Mouse (Mus musculus) embryonic facial prominence, embryonic 11.5 days (tissue): Measurements from ENCODE around the gene Hpgd. TPM values are rescaled to one million over a fixed set of nuclear protein-coding genes. Genes with fewer than 3 reads are reported as not detected.

Experiments used
- ATAC-seq: fragments of 200-750 bp; cut with Nextera tagmentation; replicated peaks from 2 replicates; pipeline ENCODE4 v1.8.0; 2017; ENCODE audit warnings: low read depth; ENCODE audit not compliant: insufficient number of reproducible peaks, low FRiP score, low TSS enrichment
- DNase-seq: peaks from one replicate; pipeline ENCODE4 v3.0.0-alpha.2; 2015; ENCODE audit warnings: low spot score
- H3K27ac ChIP-seq: fragments of 300-500 bp; sonication (generic); replicated peaks from 2 replicates; pipeline ENCODE4 v1.5.1; 2014; ENCODE audit warnings: mild to moderate bottlenecking, low read depth, low read length, control low read depth
- H3K27me3 ChIP-seq: fragments of 300-500 bp; sonication (generic); 2 replicates; pipeline ENCODE4 v1.6.1; 2014; ENCODE audit warnings: mild to moderate bottlenecking, low read length, moderate library complexity, mixed read lengths; ENCODE audit not compliant: control insufficient read depth, insufficient read depth
- H3K36me3 ChIP-seq: fragments of 300-500 bp; sonication (generic); replicated peaks from 2 replicates; pipeline ENCODE4 v1.6.1; 2014; ENCODE audit warnings: low read depth, mild to moderate bottlenecking, low read length, moderate library complexity, mixed read lengths; ENCODE audit not compliant: control insufficient read depth, insufficient read depth
- H3K4me1 ChIP-seq: fragments of 300-500 bp; sonication (generic); 2 replicates; pipeline ENCODE4 v1.6.1; 2014; ENCODE audit warnings: low read length, mixed read lengths; ENCODE audit not compliant: control insufficient read depth, insufficient read depth
- H3K4me2 ChIP-seq: fragments of 300-500 bp; sonication (generic); 2 replicates; pipeline ENCODE4 v1.6.1; 2014; ENCODE audit warnings: low read depth, mild to moderate bottlenecking, control low read depth, low read length, moderate library complexity
- H3K4me3 ChIP-seq: fragments of 300-500 bp; sonication (generic); 2 replicates; pipeline ENCODE4 v1.5.1; 2014; ENCODE audit warnings: low read depth, low read length, control low read depth
- H3K9ac ChIP-seq: fragments of 300-500 bp; sonication (generic); replicated peaks from 2 replicates; pipeline ENCODE4 v1.6.1; 2014; ENCODE audit warnings: mild to moderate bottlenecking, control low read depth, low read length
- H3K9me3 ChIP-seq: fragments of 300-500 bp; sonication (generic); replicated peaks from 2 replicates; pipeline ENCODE4 v1.6.1; 2016; ENCODE audit warnings: mild to moderate bottlenecking, low read length, inconsistent platforms, mixed read lengths; ENCODE audit not compliant: control insufficient read depth
- WGBS: fragments of 180-500 bp; shearing (Covaris S2); extraction: QIAGEN DNeasy Blood & Tissue Kit; methylation state at CpG from one replicate; pipeline ENCODE4 v1.1.7; 2014; 5-methylcytosine and 5-hydroxymethylcytosine counted together
- polyA plus RNA-seq: library from polyadenylated mRNA; unstranded; fragments of >200 nt; fragmentation: Nextera tagmentation; extraction: Ambion mirVana; gene quantifications from 2 replicates; pipeline ENCODE4 v1.2.1, GENCODE M21; 2014

Hpgd gene
- polyA plus RNA-seq, 1 experiment from 2014 or later = 44.9 TPM

DNA sequence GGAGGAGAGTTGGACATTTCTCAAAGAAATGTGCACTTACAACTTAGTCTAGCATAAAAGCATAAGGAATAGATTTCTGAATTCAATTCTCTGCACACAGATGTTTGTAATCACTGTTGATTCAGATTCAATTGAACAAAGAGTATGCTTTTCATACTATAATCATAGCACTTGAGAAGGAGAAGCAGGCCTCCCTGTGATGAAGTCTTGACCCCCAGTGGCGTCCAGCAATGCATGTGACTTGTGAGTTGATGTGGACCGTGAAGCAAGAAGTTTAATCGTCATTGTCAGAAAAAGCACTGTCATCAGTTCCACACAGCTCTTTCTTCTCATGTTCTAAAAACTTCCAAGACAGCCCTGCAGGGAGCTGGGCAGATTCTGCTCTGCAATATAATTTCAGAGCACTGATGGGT is 33.8 kb downstream of the Hpgd start:
- WGBS = 35% methylated on average over 3 of the region's 3 CpGs
- Histone ChIP-seq H3K4me2 (no peak overlapping the region), H3K4me1 (no peaks in the 10 kb centered on the region), H3K9ac (no peak overlapping the region), H3K36me3 (no peaks in the 10 kb centered on the region), H3K27me3 (no peaks in the 10 kb centered on the region), H3K9me3 (no peaks in the 10 kb centered on the region), H3K4me3 (no peak overlapping the region), H3K27ac (no peak overlapping the region; the same call in 1 of the 2 replicates)
- ATAC-seq = peak; percentile 65
- peak; percentile 74 for DNase-seq

DNA sequence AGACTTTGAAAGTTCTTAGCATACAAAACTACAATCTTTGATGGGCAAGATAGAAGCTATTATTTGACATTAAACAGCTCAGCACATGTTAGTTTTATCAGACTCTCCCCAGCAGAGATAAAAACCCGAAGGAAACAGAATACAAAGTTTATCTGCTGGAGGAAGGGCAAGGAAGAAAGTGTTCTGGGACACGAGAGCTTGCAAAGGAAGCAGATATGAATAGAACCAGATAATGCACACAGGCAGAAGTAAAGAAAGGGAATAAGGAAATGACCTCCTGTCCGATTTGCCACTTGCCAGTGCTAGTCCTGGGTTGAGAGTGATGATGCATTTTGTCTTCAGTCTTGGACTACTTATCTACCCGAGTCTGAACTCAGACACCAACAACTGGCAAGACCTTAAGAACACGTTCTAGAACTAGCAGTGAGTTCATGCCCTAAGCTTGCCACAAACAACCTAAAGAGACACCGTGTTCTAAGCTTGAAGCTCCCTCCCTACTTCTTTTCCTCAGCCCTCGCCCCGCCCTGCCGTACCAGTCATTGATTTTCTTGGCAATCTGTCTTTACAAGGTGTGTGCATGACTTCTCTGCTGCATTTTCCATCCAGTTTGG is 41.1 kb downstream of the Hpgd start:
- H3K4me2 ChIP-seq = no peak overlapping the region
- H3K4me1 ChIP-seq = no peaks in the 10 kb centered on the region
- no peak overlapping the region for H3K4me3 ChIP-seq
- no peaks in the 10 kb centered on the region for H3K27me3 ChIP-seq
- H3K9me3 ChIP-seq = no peaks in the 10 kb centered on the region
- H3K9ac ChIP-seq = no peak overlapping the region
- DNase-seq (no peak), ATAC-seq (no peak)
- 81% methylated on average over 9 of the region's 9 CpGs for WGBS
- no peak overlapping the region for H3K27ac ChIP-seq
- H3K36me3 ChIP-seq = no peaks in the 10 kb centered on the region

DNA sequence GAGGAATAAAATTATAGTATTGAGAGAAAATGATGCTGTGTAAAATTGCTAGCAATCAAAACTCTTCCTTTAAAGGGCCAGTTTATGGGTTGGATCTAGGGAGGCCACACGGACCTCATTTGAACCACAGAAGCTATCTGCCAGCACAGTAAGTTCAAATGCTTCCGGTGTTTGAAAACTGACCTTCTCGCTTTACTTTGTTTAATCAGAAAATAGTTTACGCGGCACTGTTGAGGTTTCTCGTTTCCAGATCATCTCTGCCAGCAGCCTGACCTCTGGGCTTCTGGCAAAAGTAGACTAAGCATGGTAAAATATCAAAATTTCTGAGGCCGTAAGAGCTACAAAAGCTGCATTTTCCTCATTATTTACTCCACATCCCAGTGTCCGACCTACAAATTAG is 42.4 kb downstream of the Hpgd start:
- no peaks in the 10 kb centered on the region for H3K27me3 ChIP-seq
- H3K9me3 ChIP-seq = no peaks in the 10 kb centered on the region
- ATAC-seq = no peak
- H3K4me2 ChIP-seq = no peak overlapping the region
- 59% methylated on average over 8 of the region's 8 CpGs for WGBS
- H3K27ac ChIP-seq = no peak overlapping the region
- no peak for DNase-seq
- no peaks in the 10 kb centered on the region for H3K4me1 ChIP-seq
- H3K4me3 ChIP-seq = no peak overlapping the region
- no peak overlapping the region for H3K9ac ChIP-seq
- no peaks in the 10 kb centered on the region for H3K36me3 ChIP-seq

DNA sequence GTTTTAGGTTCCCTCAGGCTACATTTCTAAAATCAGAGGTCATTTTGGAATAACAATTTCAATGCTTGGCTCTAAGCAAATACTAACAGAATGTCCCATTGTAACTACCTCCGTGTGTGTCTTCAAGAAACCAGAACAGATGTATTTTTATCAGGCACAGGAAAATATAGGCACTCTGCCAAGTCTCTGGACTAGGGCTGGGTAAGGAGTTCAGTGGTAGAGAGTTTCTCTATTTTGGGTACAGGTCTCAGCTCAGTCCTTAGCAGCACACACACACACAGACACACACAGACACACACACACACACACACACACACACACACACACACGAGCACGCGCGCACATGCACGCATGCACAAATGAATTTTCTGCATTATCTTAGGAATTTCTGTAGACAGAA is 49.1 kb downstream of the Hpgd start:
- ATAC-seq = no peak
- no peaks in the 10 kb centered on the region for H3K36me3 ChIP-seq
- 89% methylated on average over 6 of the region's 6 CpGs for WGBS

DNA sequence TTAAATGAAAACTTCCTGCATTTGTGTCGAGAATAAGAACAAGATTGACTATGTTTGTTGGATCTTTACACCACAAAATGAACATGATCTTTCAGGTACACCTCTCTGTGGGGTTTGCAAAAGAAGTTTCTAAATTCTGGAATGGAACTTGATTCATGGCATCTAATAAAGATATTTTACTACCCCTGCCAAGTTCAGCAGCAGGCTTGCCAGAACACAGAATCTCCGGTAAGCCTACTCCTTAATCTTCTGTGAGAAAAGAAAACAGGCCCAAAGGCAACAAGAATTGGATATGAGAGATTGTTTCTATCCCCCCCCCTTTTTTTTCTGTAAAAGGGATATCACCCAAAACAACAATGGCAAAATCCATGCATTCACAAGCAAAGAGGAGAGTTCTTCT is 49.6 kb downstream of the Hpgd start:
- WGBS = 77% methylated on average over 2 of the region's 2 CpGs
- H3K27me3 ChIP-seq = no peaks in the 10 kb centered on the region
- no peak overlapping the region for H3K27ac ChIP-seq
- DNase-seq (no peak), ATAC-seq (no peak)
- H3K4me1 ChIP-seq = no peaks in the 10 kb centered on the region
- no peak overlapping the region for H3K4me3 ChIP-seq
- H3K4me2 ChIP-seq = no peak overlapping the region
- H3K9me3 ChIP-seq = no peaks in the 10 kb centered on the region
- no peak overlapping the region for H3K9ac ChIP-seq
- no peaks in the 10 kb centered on the region for H3K36me3 ChIP-seq

More for the DNA sequence above, 49.1 kb downstream of the Hpgd start:
- Histone ChIP-seq H3K4me3 (no peak overlapping the region), H3K27ac (no peak overlapping the region), H3K9me3 (no peaks in the 10 kb centered on the region), H3K4me2 (no peak overlapping the region), H3K9ac (no peak overlapping the region), H3K4me1 (no peaks in the 10 kb centered on the region), H3K27me3 (no peaks in the 10 kb centered on the region)
- peak; percentile 42 for DNase-seq

- no peak overlapping the region for H3K4me3 ChIP-seq
- ATAC-seq = no peak
- no peak overlapping the region for H3K4me2 ChIP-seq
- no peak overlapping the region for H3K27ac ChIP-seq
- H3K27me3 ChIP-seq = no peaks in the 10 kb centered on the region
- H3K36me3 ChIP-seq = no peaks in the 10 kb centered on the region
- 88% methylated on average over 1 of the region's 1 CpGs for WGBS
- H3K9me3 ChIP-seq = no peaks in the 10 kb centered on the region
- no peaks in the 10 kb centered on the region for H3K4me1 ChIP-seq
- no peak for DNase-seq
- H3K9ac ChIP-seq = no peak overlapping the region
Measured at GRCm38 (mm10) chr8:56344359-56344758, 50.0 kb downstream of the Hpgd start.

DNA sequence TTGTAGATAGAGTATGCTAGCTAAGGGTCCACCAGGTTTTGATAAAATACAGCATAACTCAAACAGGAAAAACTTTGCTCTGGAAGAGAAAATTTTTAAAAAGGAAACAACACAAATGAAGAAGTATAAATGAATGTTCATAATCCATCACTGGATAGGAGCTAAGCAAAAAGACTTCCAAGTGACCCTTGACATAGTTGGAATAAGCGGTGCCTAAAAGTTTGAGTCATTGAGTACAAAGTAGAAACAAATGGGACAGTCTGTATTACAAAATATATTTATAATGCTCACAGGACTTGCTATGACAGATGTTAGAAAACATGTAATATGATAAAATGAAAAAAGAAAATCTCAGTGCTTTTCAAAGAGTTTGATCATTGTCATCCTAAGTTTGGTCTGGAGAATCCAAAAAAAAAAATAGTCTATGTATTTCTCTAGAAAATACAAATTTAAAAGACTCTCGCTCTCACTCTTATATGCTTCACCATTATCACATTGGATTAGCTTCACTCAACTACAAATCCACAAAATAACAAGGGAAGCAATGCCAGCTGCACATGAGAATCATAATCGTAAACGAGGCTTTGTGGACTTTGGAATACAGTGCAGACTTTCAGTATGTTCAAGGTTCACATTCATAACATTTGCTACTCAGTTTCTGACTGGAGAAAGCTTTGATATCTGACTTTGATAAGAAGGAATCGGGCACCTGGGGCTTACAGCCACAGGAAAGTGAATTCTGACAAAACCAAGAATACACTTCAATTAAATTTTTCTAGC is 51.4 kb downstream of the Hpgd start:
- no peaks in the 10 kb centered on the region for H3K9me3 ChIP-seq
- DNase-seq (no peak), ATAC-seq (no peak)
- H3K4me3 ChIP-seq = no peak overlapping the region
- H3K9ac ChIP-seq = no peak overlapping the region
- no peak overlapping the region for H3K27ac ChIP-seq
- no peaks in the 10 kb centered on the region for H3K36me3 ChIP-seq
- no peak overlapping the region for H3K4me2 ChIP-seq
- no peaks in the 10 kb centered on the region for H3K4me1 ChIP-seq
- H3K27me3 ChIP-seq = no peaks in the 10 kb centered on the region
- WGBS = 87% methylated on average over 5 of the region's 5 CpGs

DNA sequence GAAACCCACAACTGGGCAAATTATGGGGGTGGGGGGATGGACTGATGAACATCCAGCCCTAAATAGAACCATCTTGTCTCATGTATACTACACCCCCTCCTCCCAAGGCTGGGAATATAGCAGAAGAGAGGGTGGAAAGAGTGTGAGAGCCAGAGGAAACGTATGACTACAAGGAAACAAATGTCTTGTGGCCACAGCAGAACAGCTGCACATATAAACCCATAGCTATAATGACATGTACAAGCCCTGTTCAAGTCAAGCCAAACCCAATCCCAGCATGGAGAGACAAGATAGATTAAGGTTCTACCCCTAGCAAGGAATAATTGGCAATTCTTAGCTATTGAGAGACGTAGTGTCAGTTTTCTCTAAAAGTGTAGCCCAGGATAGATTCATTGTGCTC is 68.8 kb downstream of the Hpgd start:
- Histone ChIP-seq H3K9me3 (no peaks in the 10 kb centered on the region), H3K27me3 (no peaks in the 10 kb centered on the region), H3K4me2 (no peak overlapping the region), H3K27ac (no peak overlapping the region), H3K36me3 (no peaks in the 10 kb centered on the region), H3K9ac (no peak overlapping the region), H3K4me1 (no peaks in the 10 kb centered on the region), H3K4me3 (no peak overlapping the region)
- DNase-seq (no peak), ATAC-seq (no peak)
- WGBS = 78% methylated on average over 2 of the region's 2 CpGs
